Mouse (Mus musculus) CH12.LX (cell line): ENCODE measurements around the gene Capns1. TPM values are rescaled to one million over a fixed set of nuclear protein-coding genes. Genes with fewer than 3 reads are reported as not detected.

ENCODE experiments used
- DNase-seq: peaks from one replicate; pipeline ENCODE4 v3.0.0-alpha.2; 2013; ENCODE audit errors: extremely low read depth
- H3K27ac ChIP-seq: 2 replicates; pipeline ENCODE4 v1.5.1; 2012; ENCODE audit warnings: low read depth, mild to moderate bottlenecking, control low read depth, moderate library complexity; ENCODE audit not compliant: insufficient read depth
- H3K27me3 ChIP-seq: replicated peaks from 2 replicates; pipeline ENCODE3; 2012; ENCODE audit warnings: inconsistent platforms
- H3K36me3 ChIP-seq, 2 experiments: replicated peaks in 1 of 2; 2 replicates each; pipeline versions ENCODE3 to v1.6.1; 2012; ENCODE audit warnings: inconsistent platforms in 1 of 2, low read length in 1 of 2, mild to moderate bottlenecking in 1 of 2, mixed read lengths in 1 of 2, moderate library complexity in 1 of 2; ENCODE audit not compliant: control insufficient read depth in 1 of 2, insufficient read depth in 1 of 2
- H3K4me1 ChIP-seq, 2 experiments: 2 replicates each; pipeline ENCODE4 v1.6.1; 2012; ENCODE audit warnings: inconsistent platforms in 1 of 2, moderate library complexity in 1 of 2; ENCODE audit not compliant: insufficient read depth in 2 of 2, control insufficient read depth in 1 of 2
- H3K4me2 ChIP-seq: 2 replicates; pipeline ENCODE4 v1.6.1; 2012; ENCODE audit warnings: low read depth, mild to moderate bottlenecking, control low read depth; ENCODE audit not compliant: poor library complexity, insufficient read depth, severe bottlenecking
- H3K4me3 ChIP-seq, 3 experiments: fragments of 150-350 bp in 1 of 3; sonication (generic) in 1 of 3; replicated peaks in 1 of 3; 2 replicates each; pipeline versions ENCODE3 to v1.5.1; 2011 to 2012; ENCODE audit warnings: low read depth in 2 of 3, low read length in 2 of 3, mild to moderate bottlenecking in 2 of 3, moderate library complexity in 2 of 3, control low read depth in 1 of 3, improper control_type of control experiment in 1 of 3, inconsistent platforms in 1 of 3, mixed read lengths in 1 of 3; ENCODE audit not compliant: poor library complexity in 1 of 3
- H3K79me2 ChIP-seq: replicated peaks from 2 replicates; pipeline ENCODE4 v1.6.1; 2012; ENCODE audit warnings: mild to moderate bottlenecking, moderate library complexity; ENCODE audit not compliant: control insufficient read depth, poor library complexity, insufficient read depth, severe bottlenecking; ENCODE audit errors: extremely low read depth
- H3K9ac ChIP-seq: 2 replicates; pipeline ENCODE4 v1.6.1; 2012; ENCODE audit warnings: low read depth, mild to moderate bottlenecking, control low read depth, moderate library complexity; ENCODE audit not compliant: insufficient read depth
- H3K9me3 ChIP-seq: replicated peaks from 2 replicates; pipeline ENCODE3; 2012; ENCODE audit warnings: low read length, inconsistent platforms, mixed read lengths
- CHD1 ChIP-seq: IDR thresholded peaks from 2 replicates; pipeline ENCODE4 v1.6.1; 2012; ENCODE audit warnings: low read depth, low read length, improper control_type of control experiment, inconsistent platforms
- E2F4 ChIP-seq: IDR thresholded peaks from 2 replicates; pipeline ENCODE4 v1.6.1; 2011; ENCODE audit warnings: low read depth, low read length, improper control_type of control experiment; ENCODE audit not compliant: insufficient replicate concordance
- ELF1 ChIP-seq: IDR thresholded peaks from 2 replicates; pipeline ENCODE4 v1.6.1; 2014; ENCODE audit warnings: low read depth, mild to moderate bottlenecking, inconsistent platforms, low read length, improper control_type of control experiment
- EP300 ChIP-seq: IDR thresholded peaks from 2 replicates; pipeline ENCODE4 v1.6.1; 2011; ENCODE audit warnings: low read length, improper control_type of control experiment
- ETS1 ChIP-seq: conservative IDR thresholded peaks from 2 replicates; pipeline ENCODE4 v1.6.1; 2012; ENCODE audit warnings: low read depth, mild to moderate bottlenecking, inconsistent platforms, low read length, improper control_type of control experiment, moderate library complexity
- IRF4 ChIP-seq: IDR thresholded peaks from 2 replicates; pipeline ENCODE4 v1.6.1; 2014; ENCODE audit warnings: low read depth, mild to moderate bottlenecking, inconsistent platforms, low read length, improper control_type of control experiment
- KAT2A ChIP-seq: IDR thresholded peaks from 2 replicates; pipeline ENCODE4 v1.6.1; 2012; ENCODE audit warnings: low read length, improper control_type of control experiment, inconsistent platforms; ENCODE audit not compliant: insufficient replicate concordance
- MAX ChIP-seq: IDR thresholded peaks from 2 replicates; pipeline ENCODE4 v1.6.1; 2011; ENCODE audit warnings: low read length, improper control_type of control experiment
- MEF2A ChIP-seq: IDR thresholded peaks from 2 replicates; pipeline ENCODE4 v1.6.1; 2014; ENCODE audit warnings: low read depth, mild to moderate bottlenecking, inconsistent platforms, low read length, improper control_type of control experiment, borderline replicate concordance
- NRF1 ChIP-seq: IDR thresholded peaks from 2 replicates; pipeline ENCODE4 v1.6.1; 2014; ENCODE audit warnings: low read depth, mild to moderate bottlenecking, inconsistent platforms, low read length, improper control_type of control experiment, moderate library complexity
- POLR2AphosphoS2 ChIP-seq: IDR thresholded peaks from 2 replicates; pipeline ENCODE4 v1.6.1; 2011; ENCODE audit warnings: low read depth, low read length, improper control_type of control experiment
- RAD21 ChIP-seq: IDR thresholded peaks from 2 replicates; pipeline ENCODE4 v1.6.1; 2011; ENCODE audit warnings: low read depth, mild to moderate bottlenecking, low read length, improper control_type of control experiment, moderate library complexity
- SIN3A ChIP-seq: IDR thresholded peaks from 2 replicates; pipeline ENCODE4 v1.6.1; 2012; ENCODE audit warnings: low read length, improper control_type of control experiment, inconsistent platforms
- SMC3 ChIP-seq: IDR thresholded peaks from 2 replicates; pipeline ENCODE4 v1.6.1; 2011; ENCODE audit warnings: low read depth, low read length, improper control_type of control experiment
- ZKSCAN1 ChIP-seq: IDR thresholded peaks from 2 replicates; pipeline ENCODE4 v1.6.1; 2012; ENCODE audit warnings: low read depth, inconsistent platforms, low read length, improper control_type of control experiment, borderline replicate concordance
- dilution Hi-C: fragments of 300-500 bp; cut with MboI; formaldehyde crosslinking; loops from 2 replicates; pipeline ENCODE4 v1.14.3; 2020; ENCODE audit warnings: low sequenced_read_pairs; ENCODE audit not compliant: extremely low pct_unique_long_range_greater_than_20kb, extremely low pct_ligation_motif_present
- in situ Hi-C: fragments of 300-500 bp; cut with MboI; formaldehyde crosslinking; loops from 3 replicates; pipeline ENCODE4 v1.14.3; 2019; ENCODE audit warnings: low sequenced_read_pairs, low pct_ligation_motif_present, low pct_unique_long_range_greater_than_20kb, mixed read lengths
- polyA plus RNA-seq: library from polyadenylated mRNA; unstranded; fragments of >175 nt; gene quantifications from 2 replicates; pipeline ENCODE4 v1.2.1, GENCODE M21; 2012; ENCODE audit warnings: low read depth; ENCODE audit not compliant: insufficient read length
- total RNA-seq, 2 experiments: library from RNA; depleted of rRNA; stranded (reverse); fragments of 300-350 nt in 1 of 2; fragments of >200 nt in 1 of 2; gene quantifications; 2 replicates each; pipeline ENCODE4 v1.2.3; 2012 to 2014

The Capns1 gene
- total and polyA plus RNA-seq, 3 experiments: 101 to 233 (median 219) TPM

GRCm38 (mm10) chr7:30196171-30196570, 2.4 kb downstream of the Capns1 start:
- Histone ChIP-seq H3K4me3 (no peak overlapping the region), H3K9ac (no peak overlapping the region), H3K9me3 (no peaks in the 10 kb centered on the region), H3K27me3 (no peaks in the 10 kb centered on the region), H3K79me2 (peaks cover 14% of the 10 kb centered on the region)
- dilution Hi-C loops (no loop called here), in situ Hi-C loops (no loop called here)
- no peak for DNase-seq
- TF ChIP-seq MEF2A (no peak), RAD21 (no peak), E2F4 (no peak), SMC3 (no peak), KAT2A (no peak), NRF1 (no peak), ELF1 (no peak), ETS1 (no peak)
- TF ChIP-seq, all 38 proteins: peak for 0
- Histone ChIP-seq H3K36me3 (peaks cover 16 to 21% of the 10 kb centered on the region in 2 experiments), H3K27ac (no peak overlapping the region), H3K4me1 (peaks cover 0 to 26% of the 10 kb centered on the region in 2 experiments; a peak in 2 of 4 replicates), H3K4me2 (no peak overlapping the region)

GRCm38 (mm10) chr7:30195461-30195860, 3.1 kb downstream of the Capns1 start:
- Histone ChIP-seq H3K9ac (no peak overlapping the region), H3K27me3 (no peaks in the 10 kb centered on the region), H3K36me3 (peaks cover 19 to 28% of the 10 kb centered on the region in 2 experiments), H3K9me3 (no peaks in the 10 kb centered on the region), H3K4me2 (0 out of 2 replicates have a peak overlapping the region, but pooled peaks have one; percentile 3), H3K4me1 (peaks cover 0 to 24% of the 10 kb centered on the region in 2 experiments; a peak in 2 of 4 replicates), H3K79me2 (peaks cover 14% of the 10 kb centered on the region), H3K27ac (no peak overlapping the region), H3K4me3 (peak overlapping the region in 2 of 3 experiments; percentile 1 to 84)
- in situ Hi-C loops: no loop called here
- TF ChIP-seq SIN3A: no peak
- no peak for TF ChIP-seq EP300
- no peak for TF ChIP-seq SMC3
- TF ChIP-seq IRF4: no peak
- TF ChIP-seq ZKSCAN1: no peak
- no peak for TF ChIP-seq MAX
- no peak for TF ChIP-seq RAD21
- TF ChIP-seq CHD1: no peak
- TF ChIP-seq KAT2A: no peak
- no peak for TF ChIP-seq POLR2AphosphoS2
- dilution Hi-C loops: no loop called here
- DNase-seq: no peak
